Mouse (Mus musculus): ENCODE results near the gene Pnp2.
"Not testable (repeated sequence)": the region's sequence is repeated elsewhere in the genome, so short reads cannot be mapped to it uniquely, and the experiment has no call there.

Pnp2 gene

DNA sequence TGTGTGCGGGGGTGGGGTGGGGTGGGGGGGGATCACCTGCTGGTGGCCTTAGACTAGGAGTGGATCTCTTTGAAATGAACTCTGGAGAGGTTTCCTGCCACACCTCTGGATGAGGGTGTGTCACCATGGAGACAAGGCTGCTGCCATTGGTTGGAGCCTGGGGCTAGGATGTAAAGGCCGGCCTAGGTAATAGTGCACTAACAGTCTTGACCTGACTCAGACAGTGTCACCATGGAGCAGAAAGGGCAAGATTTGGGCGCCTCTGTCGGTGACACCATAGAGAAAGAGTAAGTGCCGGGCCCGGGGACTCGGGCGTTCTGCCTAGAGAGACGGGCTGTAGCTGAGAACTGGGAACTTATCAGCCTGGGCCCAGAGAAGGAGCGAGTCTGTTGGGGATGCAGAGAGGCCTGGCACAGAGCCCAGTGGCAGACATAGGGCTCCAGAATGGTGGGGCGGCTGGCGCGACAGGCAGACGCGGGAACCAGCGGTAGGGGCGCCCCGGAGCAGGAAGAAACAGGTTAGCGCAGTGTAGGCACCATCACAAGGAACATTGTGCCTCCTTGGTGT is at the start of gene Pnp2:
Pnp2 (plus strand) TSS at position 51 of the 567 bp plus-strand sequence.
- in situ Hi-C loops (cut with MboI, MseI), result not testable (repeated sequence)

DNA sequence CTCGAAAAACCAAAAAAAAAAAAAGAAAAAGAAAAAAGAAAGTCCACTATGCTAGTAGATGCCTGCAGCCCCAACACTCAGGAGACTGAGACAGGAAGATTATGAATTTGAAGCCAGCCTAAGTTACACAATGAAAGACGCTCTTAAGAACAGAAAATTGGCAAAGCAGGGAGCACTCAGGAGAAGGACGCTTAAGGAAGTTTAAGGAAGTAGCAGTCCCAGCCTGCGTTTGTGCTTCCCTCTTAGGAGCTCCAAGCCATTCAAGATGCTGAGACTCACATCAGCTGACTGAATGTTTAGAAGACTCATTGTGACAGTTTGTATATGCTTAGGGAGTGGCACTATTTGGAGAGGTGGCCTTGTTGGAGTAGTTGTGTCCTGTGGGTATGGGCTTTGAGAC is 47.7 kb upstream of the Pnp2 start:
- in situ Hi-C loops (cut with MboI, MseI), result no loop called here

DNA sequence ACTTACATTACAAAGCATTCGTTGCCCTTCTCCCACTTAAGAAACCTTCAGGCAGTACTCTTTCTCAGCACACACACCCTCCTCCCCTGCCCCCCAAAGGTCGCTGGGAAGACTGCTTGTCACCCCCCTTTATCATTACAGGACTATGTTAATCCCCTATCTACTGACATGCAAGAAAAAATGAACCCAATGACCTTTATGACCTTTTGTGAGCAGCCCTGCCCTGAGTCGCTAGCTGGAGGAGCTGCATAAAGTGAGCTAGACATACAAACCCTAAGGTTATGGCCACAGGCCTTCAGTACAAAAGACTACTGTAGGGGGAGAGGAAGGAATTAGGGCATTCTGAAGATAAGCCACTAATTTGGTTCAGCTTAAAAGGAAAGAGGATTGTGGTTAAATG is 44.4 kb upstream of the Pnp2 start:
- in situ Hi-C loops (cut with MboI, MseI), result no loop called here

DNA sequence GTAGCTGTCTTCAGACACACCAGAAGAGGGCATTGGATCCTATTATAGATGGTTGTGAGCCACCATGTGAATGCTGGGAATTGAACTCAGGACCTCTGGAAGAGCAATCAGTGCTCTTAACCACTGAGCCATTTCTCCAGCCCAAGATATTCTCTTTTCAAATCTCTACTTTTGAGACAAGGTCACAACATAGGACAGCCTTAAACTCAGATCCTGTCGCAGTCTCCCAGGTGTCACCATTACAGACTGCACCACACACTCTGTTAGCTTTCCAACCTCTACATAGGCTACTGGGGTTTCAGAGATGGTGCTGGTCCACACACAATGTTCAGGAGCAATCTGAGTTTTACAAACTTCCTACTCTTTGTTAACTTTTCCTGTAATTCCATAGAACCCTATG is 32.4 kb upstream of the Pnp2 start:
- in situ Hi-C loops (cut with MboI, MseI), result loop anchor here (10.0 kb wide), 2 partner anchors 109 to 141 kb away; no protein-coding TSS in a partner anchor

DNA sequence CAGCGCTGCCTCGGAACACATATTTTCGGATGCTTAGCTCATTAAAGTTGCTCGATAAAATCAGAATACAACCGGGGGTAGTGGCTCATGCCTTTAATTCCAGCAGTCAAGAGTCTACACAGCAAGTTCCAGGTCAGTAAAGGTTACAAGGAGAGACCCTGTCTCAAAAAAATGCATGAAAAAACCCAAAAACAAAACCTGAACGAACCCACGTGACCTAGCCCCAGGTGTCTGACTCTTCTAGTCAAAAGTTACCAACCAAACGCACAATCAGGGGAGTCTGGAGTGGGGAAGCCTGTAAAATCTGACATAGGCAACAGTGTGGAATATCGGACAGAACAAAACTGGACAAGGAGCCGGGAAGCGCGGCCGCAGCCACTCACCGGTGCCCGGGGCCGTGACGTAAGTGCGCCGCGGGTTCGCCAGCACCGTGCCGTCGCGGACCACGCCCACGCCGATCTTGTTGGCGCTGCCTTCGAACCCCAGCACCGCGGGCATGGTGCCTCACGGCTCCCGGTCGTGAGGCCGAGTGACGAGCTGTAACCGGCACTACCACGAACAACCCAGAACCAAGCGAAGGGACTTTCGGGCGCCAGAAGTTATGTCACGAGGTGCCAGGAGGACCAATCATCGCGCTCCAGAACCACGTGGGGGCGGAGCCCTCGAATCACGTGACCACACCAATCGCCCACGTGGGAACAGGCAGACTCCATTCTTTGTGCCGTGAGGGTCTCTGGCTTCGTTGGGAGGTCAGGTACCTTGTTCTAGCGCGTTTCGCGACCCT is 31.3 kb upstream of the Pnp2 start, which contains the start of the genes Osgep and Apex1:
Osgep (minus strand) TSS at position 613 of the 784 bp plus-strand sequence.
Apex1 (plus strand) TSS at position 688 of the 784 bp plus-strand sequence.
- in situ Hi-C loops (cut with MboI, MseI), result loop anchor here (10.0 to 25.0 kb wide), 3 partner anchors 110 to 963 kb away; partner anchors contain the start of genes Mettl17 and Slc39a2

DNA sequence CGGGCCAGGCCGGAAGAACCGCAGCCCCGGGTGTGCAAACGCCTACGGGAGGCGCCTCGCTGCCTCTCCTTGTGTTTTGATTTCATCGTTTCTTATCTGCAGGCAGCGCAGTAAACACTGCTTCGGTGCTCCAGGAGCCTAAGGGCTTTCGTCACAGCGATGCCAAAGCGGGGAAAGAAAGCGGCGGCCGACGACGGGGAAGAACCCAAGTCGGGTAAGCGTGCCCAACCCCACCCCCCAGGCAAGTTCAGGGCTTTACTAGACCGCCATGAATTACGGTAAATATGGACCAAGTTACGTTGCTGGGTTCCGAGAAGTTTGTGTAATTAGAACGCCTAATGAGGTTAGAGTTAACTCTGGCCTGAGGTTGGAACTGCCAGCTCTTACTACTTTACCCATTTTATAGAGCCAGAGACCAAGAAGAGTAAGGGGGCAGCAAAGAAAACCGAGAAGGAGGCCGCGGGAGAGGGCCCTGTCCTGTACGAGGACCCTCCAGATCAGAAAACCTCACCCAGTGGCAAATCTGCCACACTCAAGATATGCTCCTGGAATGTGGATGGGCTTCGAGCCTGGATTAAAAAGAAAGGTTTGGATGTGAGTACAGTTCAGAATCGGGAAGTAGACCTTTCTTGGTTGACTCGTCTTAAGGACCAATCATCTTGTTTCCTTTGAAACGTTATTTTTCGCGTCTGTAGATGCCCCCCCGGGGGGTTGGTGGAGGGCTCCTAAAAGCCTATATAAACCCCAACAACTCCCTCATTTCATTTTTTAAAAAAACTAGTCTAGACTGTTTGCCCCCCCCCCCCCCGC is 30.5 kb upstream of the Pnp2 start:
- in situ Hi-C loops (cut with MboI, MseI), result loop anchor here (10.0 to 25.0 kb wide), 3 partner anchors 111 to 962 kb away; partner anchors contain the start of genes Mettl17 and Slc39a2

DNA sequence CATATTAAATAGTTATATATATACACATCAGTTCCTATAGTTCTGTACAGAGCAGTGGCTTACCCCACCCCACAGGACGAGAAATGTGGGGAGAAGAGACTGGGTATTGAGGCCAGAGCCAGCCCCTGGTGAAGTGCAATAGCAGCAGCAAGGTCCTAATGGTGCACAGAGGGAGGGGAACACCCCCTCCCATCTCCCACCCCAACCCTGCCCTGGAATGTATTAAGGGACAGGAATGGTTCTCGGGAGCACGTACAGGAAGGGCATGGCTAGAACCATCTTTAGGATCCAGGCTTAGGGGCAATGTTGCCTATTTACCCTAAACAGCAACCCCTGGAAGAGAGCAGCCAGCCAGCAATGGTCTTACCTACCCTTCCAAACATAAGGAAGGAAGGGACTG is 28.4 kb upstream of the Pnp2 start:
- in situ Hi-C loops (cut with MboI, MseI), result loop anchor here (10.0 to 25.0 kb wide), 3 partner anchors 113 to 960 kb away; partner anchors contain the start of genes Mettl17 and Slc39a2

DNA sequence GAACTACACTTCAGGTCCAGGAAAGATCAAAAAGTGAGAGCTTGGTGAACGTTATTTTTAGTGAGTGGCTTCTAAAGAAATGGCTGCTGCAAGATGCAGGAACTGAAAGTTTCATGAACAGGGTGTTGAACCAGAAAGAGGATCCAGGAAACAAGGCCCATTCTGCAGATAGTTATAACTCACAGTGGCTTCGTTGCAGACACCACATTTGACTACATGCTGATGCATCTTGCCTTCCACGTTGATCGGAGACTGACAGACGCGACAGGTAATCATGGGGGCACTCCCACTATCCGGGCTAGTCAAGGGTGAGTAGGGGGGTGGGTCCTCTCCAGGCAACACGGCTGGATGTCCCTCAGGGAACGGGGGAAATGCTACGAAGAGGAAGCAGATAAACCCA is 25.8 kb upstream of the Pnp2 start:
- in situ Hi-C loops (cut with MboI, MseI), result loop anchor here (10.0 to 25.0 kb wide), 3 partner anchors 115 to 957 kb away; partner anchors contain the start of genes Mettl17 and Slc39a2

DNA sequence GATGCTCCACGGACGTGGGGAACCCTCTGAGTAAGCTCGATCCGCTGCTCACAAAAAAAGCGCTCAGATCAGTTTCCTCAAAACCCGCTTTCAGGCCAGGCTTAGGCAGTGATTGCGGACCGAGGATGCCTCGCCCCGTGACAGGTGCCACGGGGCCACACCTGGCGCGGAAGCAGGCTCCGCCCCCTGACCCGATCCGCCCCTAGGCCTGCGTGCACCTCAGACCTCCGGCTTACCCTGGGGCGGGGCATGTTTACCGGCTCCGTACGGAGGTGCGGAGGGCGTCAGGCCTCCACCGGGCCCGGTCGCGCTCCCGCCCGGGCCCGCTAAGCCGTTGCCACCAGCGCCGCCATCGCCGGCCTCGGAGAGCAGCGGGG is 25.4 kb upstream of the Pnp2 start:
- in situ Hi-C loops (cut with MboI, MseI), result loop anchor here (25.0 kb wide), 1 partner anchor 957 kb away; the partner anchor contains the start of genes Mettl17 and Slc39a2

DNA sequence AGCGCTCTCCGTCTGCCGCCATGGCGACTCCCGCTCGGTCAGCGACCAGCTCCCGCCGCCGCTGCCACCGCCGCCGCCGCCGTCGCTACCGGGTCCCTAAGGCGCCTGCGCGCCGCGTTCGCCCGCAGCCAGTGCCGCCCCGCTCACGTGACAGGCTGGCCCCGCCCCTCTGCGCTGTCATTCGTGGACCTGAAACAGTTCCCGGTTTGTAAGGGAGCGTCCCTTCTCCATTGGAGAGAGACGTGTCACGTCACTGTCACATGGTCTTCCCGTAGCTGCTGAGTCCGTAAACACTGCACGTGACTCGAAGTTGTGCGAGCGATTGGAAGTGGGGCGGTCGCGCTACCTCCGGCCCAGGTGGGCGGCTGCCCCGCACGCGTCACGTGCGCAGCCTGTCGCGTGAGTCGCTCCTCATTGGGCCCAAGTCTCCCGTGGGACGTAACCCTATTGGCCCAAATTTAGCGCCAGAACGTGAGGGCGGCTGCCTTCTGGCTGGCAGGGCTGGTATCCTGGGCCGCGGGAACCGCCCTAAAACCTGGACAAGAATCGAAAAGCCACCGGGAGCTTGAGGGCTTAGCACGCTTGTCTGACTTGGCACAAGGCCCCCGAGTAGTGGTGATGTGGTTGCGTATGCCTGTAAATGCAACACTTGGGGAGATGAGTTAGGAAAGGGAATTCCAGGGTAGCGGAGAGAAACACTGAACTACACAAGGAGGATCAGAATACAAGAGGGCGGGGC is 24.9 kb upstream of the Pnp2 start, which contains the start of the genes Pip4p1 and Pnp:
Pip4p1 (minus strand) TSS at position 103 of the 739 bp plus-strand sequence.
Pnp (plus strand) TSS at position 329 of the 739 bp plus-strand sequence.
- in situ Hi-C loops (cut with MboI, MseI), result loop anchor here (25.0 kb wide), 1 partner anchor 956 kb away; the partner anchor contains the start of genes Mettl17 and Slc39a2

DNA sequence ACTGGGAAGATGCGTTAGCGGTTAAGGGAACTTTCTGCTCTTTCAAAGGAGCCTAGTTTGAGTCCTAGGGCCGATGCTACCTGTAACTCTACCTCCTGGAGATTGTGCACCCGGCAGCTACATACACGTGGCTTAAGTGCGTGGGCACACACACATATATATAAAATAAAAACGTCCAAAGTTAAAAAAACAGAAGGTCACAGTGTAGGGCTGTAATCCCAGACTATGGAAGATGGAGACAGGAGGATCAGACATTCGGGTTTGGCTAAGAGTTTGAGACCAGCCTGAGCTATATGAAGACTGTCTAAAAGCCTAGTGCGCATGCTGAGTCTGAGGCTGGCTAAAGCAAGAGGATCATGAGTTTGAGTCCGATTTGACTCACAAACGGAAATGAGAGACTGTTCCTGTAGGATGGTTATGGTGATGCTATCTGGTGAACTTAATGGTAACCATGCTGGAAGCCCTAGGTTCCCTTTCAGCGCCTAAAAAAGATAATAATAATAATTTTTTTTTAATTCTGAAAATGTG is 24.2 kb upstream of the Pnp2 start:
- in situ Hi-C loops (cut with MboI, MseI), result loop anchor here (25.0 kb wide), 1 partner anchor 956 kb away; the partner anchor contains the start of genes Mettl17 and Slc39a2

DNA sequence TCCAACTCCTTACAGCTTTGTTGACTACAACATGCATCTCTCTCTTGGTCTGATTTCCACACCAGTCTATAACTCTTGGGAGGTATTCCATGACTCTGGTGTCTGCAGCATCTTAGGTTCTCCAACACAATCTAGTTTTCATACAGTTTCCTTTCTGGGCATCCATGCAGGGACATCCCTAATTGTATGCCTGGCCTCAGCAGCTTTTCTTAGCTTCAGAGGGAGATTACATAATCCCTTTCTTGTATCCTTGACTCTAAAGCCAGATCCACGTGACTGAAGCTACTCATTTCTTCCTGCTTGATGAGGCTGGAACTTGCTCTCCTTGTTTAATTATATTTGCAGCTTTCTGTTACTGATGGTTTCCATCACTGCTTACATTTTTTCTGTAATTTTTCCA is 19.1 kb upstream of the Pnp2 start:
- in situ Hi-C loops (cut with MboI, MseI), result loop anchor here (25.0 kb wide), 1 partner anchor 951 kb away; the partner anchor contains the start of genes Mettl17 and Slc39a2

DNA sequence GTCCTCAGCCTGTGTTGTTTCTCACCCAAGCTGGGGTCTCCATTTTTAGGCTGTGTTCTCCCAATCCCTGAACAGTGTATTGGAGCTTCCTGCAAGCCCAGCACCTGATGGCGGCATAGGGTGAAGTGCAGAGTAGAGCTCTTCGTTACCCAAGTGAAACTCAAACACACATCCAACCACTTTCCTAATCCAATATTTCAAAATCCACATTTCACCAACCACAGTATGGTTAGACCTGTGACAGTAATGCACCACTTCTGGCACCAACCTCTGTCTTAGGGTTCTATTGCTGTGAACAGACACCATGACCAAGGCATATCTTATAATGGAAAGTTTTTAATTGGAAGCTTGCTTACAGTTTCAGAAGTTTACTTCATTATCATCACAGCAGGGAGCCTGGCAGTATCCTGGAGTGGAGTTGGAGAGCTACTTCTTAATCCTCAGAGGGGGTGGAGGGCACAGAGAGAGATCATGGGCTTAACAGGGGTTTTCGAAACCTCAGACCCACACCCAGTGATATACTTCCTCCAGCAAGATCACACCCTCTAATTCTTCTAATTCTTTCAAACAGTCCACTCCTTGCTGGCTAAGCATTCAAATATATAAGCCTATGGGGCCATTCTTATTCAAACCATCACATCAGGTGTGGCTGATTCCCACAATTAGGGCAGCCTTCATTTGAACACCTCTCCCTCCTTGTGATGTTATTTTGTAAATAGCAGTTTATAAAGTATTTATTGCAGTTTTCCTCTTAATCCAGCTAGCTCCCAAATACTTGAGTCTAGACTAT is 17.5 kb upstream of the Pnp2 start:
- in situ Hi-C loops (cut with MboI, MseI), result loop anchor here (25.0 kb wide), 1 partner anchor 949 kb away; the partner anchor contains the start of genes Mettl17 and Slc39a2

DNA sequence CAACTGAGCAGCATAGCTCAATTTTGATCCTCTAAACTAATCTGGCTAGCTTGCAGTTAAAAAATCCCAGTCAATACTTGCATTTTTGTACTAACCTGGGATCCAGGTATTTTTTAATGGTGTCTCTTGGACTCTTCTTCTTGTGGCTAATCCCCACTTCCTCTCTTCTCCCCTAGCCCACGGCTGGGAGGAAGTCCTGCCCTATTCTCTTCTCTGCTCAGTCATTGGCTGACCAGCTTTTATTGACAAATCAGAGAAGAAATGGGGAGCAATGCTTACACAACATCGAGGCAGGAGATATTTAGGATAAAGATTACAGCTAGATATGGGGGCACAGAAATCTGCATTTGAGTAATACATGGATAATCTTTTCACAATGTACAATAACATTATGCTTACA is 16.9 kb upstream of the Pnp2 start:
- in situ Hi-C loops (cut with MboI, MseI), result loop anchor here (25.0 kb wide), 1 partner anchor 948 kb away; the partner anchor contains the start of genes Mettl17 and Slc39a2

DNA sequence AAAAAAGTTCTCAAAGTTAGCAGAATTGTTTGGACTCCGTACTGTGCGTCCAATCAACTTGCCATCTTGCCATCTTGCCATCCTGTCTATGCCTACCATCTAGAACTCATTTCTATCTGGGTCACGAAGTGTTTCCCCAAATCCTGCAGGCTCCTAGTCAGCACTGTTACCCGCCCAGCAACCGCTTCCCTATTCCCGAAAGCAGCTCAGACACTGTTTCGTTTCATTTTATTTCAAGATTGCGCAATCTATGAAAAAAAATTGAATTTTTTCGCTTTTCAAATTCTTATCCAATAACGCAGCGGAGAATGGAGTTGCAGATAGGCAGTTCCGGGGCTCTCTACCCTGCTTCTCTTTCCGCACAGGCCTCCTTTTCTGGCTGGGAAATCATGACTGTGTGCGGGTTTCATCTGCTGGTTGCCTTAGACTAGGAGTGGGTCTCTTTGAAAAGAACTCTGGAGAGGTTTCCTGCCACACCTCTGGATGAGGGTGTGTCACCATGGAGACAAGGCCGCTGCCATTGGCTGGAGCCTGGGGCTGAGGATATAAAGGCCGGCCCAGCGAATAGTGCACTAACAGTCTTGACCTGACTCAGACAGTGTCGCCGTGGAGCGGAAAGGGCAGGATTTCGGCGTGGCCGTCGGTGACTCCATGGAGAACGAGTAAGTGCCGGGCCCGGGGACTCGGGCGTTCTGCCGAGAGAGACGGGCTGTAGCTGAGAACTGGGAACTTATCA is 11.7 kb upstream of the Pnp2 start, which contains the start of gene Gm49342:
Gm49342 (plus strand) TSS at position 586 of the 736 bp plus-strand sequence.
- in situ Hi-C loops (cut with MboI, MseI), result loop anchor here (25.0 kb wide), 1 partner anchor 943 kb away; the partner anchor contains the start of genes Mettl17 and Slc39a2

DNA sequence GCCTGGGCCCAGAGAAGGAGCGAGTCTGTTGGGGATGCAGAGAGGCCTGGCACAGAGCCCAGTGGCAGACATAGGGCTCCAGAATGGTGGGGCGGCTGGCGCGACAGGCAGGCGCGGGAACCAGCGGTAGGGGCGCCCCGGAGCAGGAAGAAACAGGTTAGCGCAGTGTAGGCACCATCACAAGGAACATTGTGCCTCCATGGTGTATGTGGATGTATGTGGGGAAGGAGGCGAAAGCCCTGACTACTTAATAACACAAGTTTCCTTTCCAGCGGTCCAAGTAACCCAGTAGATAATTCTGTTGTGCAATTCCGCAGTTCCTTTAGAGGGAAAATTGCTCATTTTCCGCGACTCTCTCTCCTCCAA is 11.1 kb upstream of the Pnp2 start:
- in situ Hi-C loops (cut with MboI, MseI), result loop anchor here (25.0 kb wide), 1 partner anchor 943 kb away; the partner anchor contains the start of genes Mettl17 and Slc39a2

DNA sequence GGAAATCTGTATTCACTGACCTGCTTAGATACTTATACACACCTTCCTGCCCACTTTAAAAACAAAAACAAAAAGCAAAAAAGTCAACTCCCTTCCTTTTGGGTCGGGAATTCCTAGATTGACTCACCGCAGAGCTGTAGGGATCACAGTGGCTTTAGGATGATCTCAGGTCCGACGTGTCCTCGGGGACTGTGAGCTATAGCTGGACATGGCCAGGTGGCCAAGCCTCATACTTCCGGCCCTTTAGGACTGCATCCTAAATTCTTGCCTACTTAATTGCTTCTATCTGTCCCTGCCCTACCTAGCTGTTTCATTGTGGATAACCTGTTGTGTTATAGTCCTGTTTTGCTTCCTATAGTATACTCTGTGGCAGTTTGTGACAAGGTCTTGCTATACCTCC is 10.7 kb upstream of the Pnp2 start:
- in situ Hi-C loops (cut with MboI, MseI), result loop anchor here (25.0 kb wide), 1 partner anchor 942 kb away; the partner anchor contains the start of genes Mettl17 and Slc39a2

DNA sequence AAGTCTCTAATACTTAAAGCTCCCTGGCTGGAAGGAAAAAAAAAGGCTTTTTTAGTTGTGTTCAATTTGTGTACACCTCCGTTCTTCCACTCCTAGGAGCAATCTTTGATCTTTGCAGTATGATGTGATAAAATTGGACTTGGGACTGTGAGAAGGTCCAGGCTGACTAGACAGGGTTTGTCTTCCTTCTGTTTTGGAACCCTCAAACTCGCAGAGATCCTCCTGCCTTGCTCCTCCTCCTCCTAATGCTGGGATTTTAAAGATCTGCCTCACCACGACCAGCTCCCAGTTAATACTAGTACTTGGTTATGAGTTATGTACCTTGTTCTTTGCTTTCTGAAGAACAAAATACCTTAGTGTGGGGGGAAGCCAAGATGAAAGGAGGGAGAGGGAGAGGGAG is 10.3 kb upstream of the Pnp2 start:
- in situ Hi-C loops (cut with MboI, MseI), result loop anchor here (25.0 kb wide), 1 partner anchor 942 kb away; the partner anchor contains the start of genes Mettl17 and Slc39a2
